Mouse (Mus musculus): ENCODE data around the gene Arhgef10l. TPM values are rescaled to one million over a fixed set of nuclear protein-coding genes. Genes with fewer than 3 reads are reported as not detected.

The Arhgef10l gene
- total RNA-seq, 2 experiments from 2014 or later = 62.5 TPM

GRCm38 (mm10) chr4:140695675-140696585 lies 30.1 kb upstream of the Arhgef10l start:
- intact Hi-C loops (cut with DNase I) = no loop called here
- DNase-seq = no peak

DNA sequence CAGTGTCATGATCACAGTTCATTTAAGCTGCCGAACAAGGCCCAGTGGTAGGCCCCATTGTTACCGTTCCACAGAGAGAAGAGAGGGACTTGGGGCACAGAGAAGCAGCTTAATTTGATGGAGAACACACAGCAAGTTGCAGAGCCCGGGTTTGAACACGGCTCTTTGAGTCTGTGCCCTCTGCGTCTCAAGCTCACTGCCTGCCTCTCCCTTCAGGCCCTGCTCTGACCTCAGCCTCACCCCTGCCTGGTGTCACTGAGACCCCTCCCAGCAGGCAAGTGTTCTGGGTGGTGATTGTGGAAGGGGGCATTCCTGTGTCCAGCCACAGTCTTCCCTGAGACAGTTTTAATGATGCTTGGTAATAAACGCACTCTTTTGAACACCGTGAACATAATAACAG lies 29.3 kb upstream of the Arhgef10l start:
- DNase-seq = no peak

DNA sequence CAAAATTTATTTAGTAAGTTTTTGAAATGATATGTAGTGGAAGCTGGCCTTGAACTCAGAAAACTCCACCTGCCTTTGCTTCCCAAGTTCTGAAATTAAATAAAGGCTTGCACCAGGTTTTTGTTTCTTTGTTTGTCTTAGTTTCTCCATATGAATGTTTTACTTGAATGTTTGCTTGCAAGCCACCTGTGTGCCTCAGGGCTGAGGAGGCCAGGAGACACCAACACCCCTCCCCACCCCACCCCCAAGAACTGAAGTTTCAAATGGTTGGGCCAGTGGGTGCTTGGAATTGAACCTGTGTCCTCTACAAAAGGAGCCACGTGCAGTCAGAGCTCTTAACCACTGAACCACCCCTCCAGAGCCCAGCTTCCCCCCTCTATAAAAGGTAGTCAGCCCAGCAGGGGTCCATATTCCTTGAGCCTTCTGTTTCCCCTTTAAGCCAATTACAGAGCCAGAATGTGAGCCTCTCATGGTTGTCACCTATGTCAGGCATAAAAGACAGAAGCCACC lies 28.8 kb upstream of the Arhgef10l start:
- DNase-seq = no peak
- intact Hi-C loops (cut with DNase I) = no loop called here

More for the DNA sequence above, 29.3 kb upstream of the Arhgef10l start:
- intact Hi-C loops (cut with DNase I) = no loop called here

DNA sequence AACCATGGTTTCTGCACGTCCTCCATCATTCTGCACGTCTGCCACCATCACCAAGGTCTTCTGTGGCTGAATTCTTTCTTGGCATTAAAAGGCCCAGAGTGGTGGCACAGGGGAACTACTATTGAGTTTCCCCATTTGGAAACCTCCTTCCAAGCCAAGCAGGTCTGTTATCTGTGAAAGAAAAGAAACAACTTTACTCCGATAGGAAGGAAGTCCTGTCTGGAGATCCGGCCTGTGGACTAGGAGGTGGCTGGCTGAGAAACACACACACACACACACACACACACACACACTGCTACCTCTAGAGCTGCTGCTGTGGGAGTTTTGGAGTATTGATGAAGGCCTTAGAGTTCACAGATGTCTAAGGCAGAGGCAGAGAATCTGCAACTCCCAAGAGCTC lies 27.7 kb upstream of the Arhgef10l start:
- DNase-seq = no peak
- intact Hi-C loops (cut with DNase I) = no loop called here

GRCm38 (mm10) chr4:140691481-140691880 lies 25.7 kb upstream of the Arhgef10l start:
- intact Hi-C loops (cut with DNase I) = no loop called here
- no peak for DNase-seq

DNA sequence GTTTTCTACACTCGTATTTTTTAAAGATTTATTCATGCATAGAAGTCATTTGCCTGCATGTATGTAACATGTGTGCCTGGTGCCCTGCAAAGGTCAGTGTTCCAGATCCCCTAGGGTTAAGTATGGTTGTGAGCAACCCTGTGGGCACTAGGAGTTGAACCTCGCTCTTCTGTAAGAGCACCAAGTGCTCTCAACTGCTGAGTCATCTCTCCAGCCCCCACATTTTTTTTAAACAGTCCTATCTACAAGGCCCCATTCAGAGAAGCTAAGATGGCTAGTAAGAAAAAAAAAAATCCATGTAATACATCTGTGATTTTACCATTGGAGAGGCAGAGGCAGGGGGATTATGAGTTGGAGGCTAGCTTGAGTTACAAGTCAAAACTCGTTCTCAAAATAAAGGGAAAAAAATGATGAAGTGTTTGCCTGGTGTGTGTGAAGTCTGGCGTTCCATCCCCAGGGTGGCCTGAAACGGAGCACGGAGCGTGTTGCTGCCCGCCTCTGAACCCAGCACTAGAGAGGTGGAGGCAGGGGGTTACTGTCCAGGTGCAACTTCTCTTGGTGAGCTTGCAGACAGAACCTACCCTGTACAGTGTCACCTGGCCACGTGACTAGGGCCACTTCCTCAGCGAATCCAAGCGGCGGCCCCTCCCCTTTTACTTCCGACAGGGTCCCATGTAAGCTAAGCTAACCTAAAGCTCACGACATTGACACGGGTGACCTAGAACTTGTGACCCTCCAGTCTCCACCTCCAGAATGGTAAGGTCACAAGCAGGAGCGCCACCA lies 24.3 kb upstream of the Arhgef10l start:
- no peak for DNase-seq
- intact Hi-C loops (cut with DNase I) = no loop called here

- intact Hi-C loops (cut with DNase I) = no loop called here
Measured at GRCm38 (mm10) chr4:140688826-140689425, 23.1 kb upstream of the Arhgef10l start.

DNA sequence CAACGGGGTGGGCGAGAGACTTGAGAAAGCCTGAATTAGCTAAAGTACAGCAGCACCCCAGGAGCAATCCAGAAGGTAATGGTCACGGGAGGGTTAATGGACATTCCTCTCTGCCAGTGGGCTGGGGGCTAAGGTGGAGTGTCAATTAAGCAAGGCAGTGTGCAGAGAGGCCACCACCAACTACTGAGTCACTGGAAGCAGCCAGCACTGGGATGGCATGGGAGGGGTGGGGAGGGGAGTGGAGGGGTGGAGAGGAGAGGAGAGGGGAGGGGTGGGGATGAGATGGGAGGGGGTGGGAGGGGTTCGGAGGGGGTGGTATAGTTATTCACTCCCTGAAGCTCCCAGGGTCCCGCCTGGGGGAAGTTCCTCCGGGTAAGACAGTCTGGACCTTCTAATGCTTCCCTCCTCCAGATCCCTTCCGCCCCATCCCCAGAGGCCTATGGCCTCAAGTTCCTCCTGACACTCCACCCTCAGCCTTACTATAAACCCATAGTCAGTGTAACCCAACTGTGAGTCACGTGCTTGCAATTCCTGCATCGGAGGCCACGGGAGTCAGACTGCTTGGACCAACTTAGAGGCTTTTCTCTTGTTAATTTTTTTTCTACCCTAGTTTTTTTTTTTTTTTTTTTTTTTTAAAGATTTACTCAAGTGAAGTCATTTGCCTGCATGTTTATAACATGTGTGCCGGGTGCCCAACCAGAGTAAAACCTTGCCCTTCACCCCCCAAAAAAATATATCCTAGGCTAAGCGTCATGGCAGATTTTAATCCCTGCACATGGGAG lies 22.4 kb upstream of the Arhgef10l start:
- no peak for DNase-seq
- intact Hi-C loops (cut with DNase I) = no loop called here

More at GRCm38 (mm10) chr4:140688826-140689425, 23.1 kb upstream of the Arhgef10l start:
- DNase-seq = no peak

- intact Hi-C loops (cut with DNase I) = no loop called here
- no peak for DNase-seq
Measured at GRCm38 (mm10) chr4:140684881-140685303, 19.1 kb upstream of the Arhgef10l start.

DNA sequence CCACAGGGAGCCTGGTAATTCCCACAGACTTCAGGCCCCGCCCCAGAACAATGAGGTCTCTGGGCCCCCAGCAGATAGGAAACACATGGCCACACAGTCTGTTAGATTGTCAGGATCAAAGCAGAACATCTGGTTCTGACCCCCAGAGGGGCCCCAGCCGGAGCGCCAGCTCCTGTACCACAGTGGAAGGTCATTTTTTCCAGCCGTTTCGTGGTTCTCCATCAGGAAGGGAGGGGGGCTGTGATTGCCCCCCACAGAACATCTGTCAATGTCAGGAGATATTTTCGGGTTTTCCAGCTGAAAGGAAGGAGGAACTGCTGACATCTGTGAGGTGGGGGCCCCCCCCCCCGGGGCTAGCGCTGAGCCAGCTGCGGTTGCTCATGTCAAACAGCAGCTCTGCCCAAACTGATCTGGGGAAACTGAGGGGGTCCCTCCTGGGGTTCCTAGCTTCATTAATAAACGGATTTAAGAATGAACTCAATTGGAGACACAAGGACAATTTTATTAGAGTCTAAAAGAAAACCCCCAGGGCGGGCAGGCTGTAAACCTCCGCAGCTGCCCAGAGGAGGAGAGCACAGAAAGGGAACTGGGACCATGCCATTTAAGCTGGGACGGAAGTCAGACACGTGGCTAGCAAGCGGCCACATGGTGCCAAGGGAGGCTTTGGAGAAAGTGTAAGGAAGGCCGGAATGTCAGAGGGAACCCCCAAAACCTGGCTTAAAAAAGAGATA lies 18.5 kb upstream of the Arhgef10l start:
- intact Hi-C loops (cut with DNase I) = no loop called here
- peak; percentile 62 to 74 for DNase-seq

DNA sequence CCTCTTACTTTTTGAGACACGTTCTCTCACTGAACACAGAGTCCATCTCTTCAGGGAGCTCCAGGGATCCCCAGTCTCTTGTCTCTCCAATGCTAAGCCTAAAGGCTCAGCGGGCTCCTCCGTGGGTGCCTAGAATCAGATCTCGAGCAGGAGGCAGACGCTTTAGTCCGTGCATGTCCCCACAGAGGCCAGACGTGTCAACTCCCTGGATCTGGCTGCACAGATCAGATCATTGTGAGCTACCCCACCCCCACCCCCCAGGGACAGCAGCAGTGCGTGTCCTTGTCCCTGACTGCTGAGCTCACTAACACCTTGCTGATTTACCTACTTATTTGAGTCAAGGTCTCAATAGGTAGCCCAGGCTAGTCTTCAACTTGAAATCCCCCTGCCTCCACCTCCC lies 17.8 kb upstream of the Arhgef10l start:
- intact Hi-C loops (cut with DNase I) = no loop called here
- no peak for DNase-seq

GRCm38 (mm10) chr4:140680731-140681397 lies 15.1 kb upstream of the Arhgef10l start:
- intact Hi-C loops (cut with DNase I) = no loop called here
- no peak for DNase-seq

DNA sequence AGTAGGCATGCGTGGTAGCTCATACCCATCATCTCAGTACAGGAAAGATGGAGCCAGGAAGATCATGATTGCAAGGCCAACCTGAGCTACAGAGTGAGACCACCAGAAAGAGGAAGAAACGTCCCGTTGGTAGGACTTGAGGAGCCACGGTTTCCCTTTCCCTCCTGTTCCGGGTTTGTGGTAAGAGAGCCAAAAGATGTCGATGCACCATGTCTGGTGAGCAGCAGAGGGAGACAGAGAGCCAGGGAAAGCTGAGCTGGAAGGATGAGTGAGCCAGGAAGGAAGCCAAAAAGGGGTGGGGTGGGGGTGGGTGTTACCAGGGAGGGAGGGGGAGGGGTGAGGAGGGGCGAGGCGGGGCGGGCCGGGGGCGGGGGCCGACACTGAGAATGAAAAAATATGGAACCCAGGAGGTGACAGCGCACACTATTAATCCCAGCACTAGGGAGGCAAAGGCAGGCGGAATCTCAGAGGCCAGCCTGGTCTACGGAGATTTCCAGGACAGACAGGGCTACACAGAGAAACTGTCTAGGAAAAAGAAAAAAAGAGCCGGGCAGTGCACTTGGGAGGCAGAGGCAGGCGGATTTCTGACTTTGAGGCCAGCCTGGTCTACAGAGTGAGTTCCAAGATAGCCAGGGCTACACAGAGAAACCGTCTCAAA lies 14.0 kb upstream of the Arhgef10l start:
- DNase-seq = peak; percentile 82 to 88
- intact Hi-C loops (cut with DNase I) = loop anchor here (1.0 to 10.0 kb wide), 4 partner anchors 33 to 805 kb away; no protein-coding TSS in a partner anchor

- peak; percentile 45 to 59 for DNase-seq
- intact Hi-C loops (cut with DNase I) = loop anchor here (1.0 to 10.0 kb wide), 4 partner anchors 34 to 804 kb away; no protein-coding TSS in a partner anchor
Measured at GRCm38 (mm10) chr4:140679038-140679437, 13.2 kb upstream of the Arhgef10l start.

DNA sequence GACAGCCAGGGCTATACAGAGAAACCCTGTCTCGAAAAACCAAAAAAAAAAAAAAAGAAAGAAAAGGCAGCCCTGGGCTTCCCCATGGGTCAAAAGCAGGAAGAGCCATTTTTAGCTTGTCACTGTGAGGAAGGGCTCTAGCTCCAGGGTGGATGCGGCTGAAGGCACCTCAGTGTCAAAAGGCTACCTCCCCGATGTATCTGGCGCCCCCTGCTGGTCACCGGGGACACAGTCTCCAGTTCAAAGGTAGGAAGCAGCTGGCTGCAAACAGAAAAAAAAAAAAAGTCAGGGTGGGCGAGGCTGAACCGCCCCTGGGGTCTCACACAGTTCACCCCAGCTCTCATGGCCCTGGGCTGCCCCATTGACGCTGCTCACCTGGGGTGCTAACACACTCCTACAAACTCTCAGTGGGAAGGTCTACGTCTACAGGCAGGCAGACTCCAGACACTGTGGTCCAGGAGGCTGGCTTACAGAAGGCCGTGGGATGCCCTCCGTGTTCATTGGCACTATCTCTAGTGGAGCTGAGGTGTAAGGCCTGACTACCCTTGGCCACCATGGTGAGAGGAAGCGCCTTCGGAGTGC lies 8.6 kb upstream of the Arhgef10l start:
- intact Hi-C loops (cut with DNase I) = loop anchor here (1.0 to 10.0 kb wide), 5 partner anchors 50 to 800 kb away; no protein-coding TSS in a partner anchor
- peak; percentile 90 to 94 for DNase-seq

DNA sequence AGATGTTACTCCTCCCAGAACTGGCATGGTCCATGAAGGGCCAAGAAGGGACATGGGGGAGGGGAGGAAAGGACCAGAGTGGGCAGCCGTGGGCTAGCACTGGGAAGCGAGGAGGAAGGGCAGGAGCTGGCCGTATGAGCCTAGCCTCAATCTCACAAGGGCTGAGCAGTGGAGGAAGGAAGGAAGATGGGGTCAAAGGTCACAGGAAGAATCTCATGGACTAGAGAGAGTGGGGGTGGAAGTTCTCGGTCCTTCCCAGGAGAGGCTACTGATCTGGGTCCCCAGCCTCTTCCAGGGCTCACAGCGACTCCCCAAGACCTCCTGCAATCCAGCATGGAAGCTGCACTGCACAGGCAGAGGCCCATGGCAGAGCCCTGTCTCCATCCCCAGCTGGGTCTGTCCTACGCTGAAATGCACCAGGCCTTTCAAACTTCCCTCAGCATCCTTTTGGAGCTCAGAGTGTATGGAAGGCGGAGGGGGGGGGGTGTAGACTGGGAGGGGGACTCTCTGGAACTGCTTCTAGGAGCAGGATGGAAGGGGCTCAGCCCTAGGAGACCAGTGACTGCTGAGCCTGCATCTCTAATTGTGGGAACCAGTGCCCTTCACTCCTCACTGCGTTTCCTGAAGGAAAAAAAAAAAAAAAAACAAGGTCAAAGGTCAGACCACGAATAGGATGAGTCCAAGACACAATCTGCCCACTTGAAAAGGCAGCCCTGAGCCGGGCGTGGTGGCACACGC lies 7.9 kb upstream of the Arhgef10l start:
- DNase-seq = no peak
- intact Hi-C loops (cut with DNase I) = loop anchor here (1.0 to 10.0 kb wide), 5 partner anchors 49 to 799 kb away; no protein-coding TSS in a partner anchor

DNA sequence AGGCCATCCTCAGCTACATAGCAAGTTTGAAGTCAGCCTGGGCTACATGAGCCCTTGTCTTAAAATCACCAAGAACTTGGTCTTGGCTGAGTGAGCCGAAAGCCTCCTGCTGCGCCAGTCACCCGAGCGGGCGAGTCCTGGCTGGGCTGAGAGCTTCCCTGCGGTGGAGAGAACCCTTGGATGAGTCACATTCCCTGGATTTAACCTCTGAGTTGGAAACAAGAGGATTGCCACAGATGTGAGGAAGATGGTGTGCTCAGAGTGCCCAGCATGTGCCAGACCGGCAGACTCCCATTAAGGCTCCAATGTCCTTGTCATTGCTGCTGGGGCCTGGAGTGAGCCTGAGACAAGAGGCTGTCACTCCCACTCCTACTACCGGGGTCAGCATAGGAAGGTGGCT lies 2.0 kb upstream of the Arhgef10l start:
- DNase-seq = no peak

More for the DNA sequence above, 2.0 kb upstream of the Arhgef10l start:
- intact Hi-C loops (cut with DNase I) = no loop called here

All from heart, postnatal 14 days (tissue).